ENCODE assay signal across 25 mouse cellular contexts in genomic region chr14:50973700-50974099, GRCm38 (mm10). TPM values are rescaled to one million over a fixed set of nuclear protein-coding genes. Genes with fewer than 3 reads are reported as not detected.
A peak's percentile ranks its signal among the peaks of the same experiment; 100 is the strongest.
DNase-seq lines count a peak whose midpoint lies in the region; TF ChIP-seq lines count a peak whose summit lies in the region.
"Had no signal": no experiment of that assay in that cellular context is flagged by ENCODE, and none has a peak within 500 bp of the region (broad histone marks: within the 10 kb centered on the region; RNA-seq: fewer than 3 reads in every experiment).

No protein-coding gene starts in this region.

- 0 out of 2 replicates have a peak overlapping the region, but pooled peaks have one; percentile 32 for H3K27ac ChIP-seq in kidney, adult 2 months (ENCODE audit: insufficient read depth, low read depth, low read length)
- no peak overlapping the region for H3K27ac ChIP-seq in left cerebral cortex, adult 2 months
- H3K27ac ChIP-seq: forebrain, embryonic 12.5 days; hindbrain, embryonic 12.5 days had no signal

- WGBS in kidney, adult 2 months, result 48% methylated on average over 4 of the region's 4 CpGs

- TF ChIP-seq POLR2A in kidney, adult 2 months (IDR thresholded peaks at IDR 0.05; ENCODE audit: low read depth, low read length), result no peak

- H3K4me3 ChIP-seq in kidney, adult 2 months (ENCODE audit: insufficient read depth, low read depth, low read length), result no peak overlapping the region
- H3K4me3 ChIP-seq in left cerebral cortex, adult 2 months, result no peak overlapping the region
- H3K4me3 ChIP-seq: forebrain, embryonic 12.5 days; hindbrain, embryonic 12.5 days had no signal

- no peaks in the 10 kb centered on the region for H3K36me3 ChIP-seq in kidney, adult 2 months (ENCODE audit: control insufficient read depth, insufficient read depth, low read length)
- H3K36me3 ChIP-seq: forebrain, embryonic 12.5 days; G1E; hindbrain, embryonic 12.5 days had no signal

- no peaks in the 10 kb centered on the region for H3K27me3 ChIP-seq in kidney, adult 2 months (replicated peaks; ENCODE audit: control insufficient read depth, insufficient read depth, low read length)
- H3K27me3 ChIP-seq: forebrain, embryonic 12.5 days; hindbrain, embryonic 12.5 days had no signal

- H3K4me1 ChIP-seq in kidney, adult 2 months (ENCODE audit: control insufficient read depth, insufficient read depth, low read length), result peaks cover 8% of the 10 kb centered on the region

- DNase-seq in embryo, embryonic 10.5 days (ENCODE audit: low spot score), result peak; percentile 18
- no peak for DNase-seq in embryo, embryonic 9.5 days (ENCODE audit: extremely low spot score)
- DNase-seq in kidney, adult 2 months, result peak; percentile 37
- DNase-seq in kidney, postnatal 10 days, result no peak
- peak; percentile 85 for DNase-seq in ES-CJ7 (ENCODE audit: low read depth, low spot score)
- peak; percentile 66 for DNase-seq in ZHBTc4 (ENCODE audit: low read depth, low spot score)
- DNase-seq in left cerebral cortex, postnatal 36 days (ENCODE audit: low spot score in 2 of 2), result no peak
- no peak for DNase-seq in left cerebral cortex, adult 2 months (ENCODE audit: extremely low spot score in 1 of 2, low spot score in 2 of 2)
- DNase-seq: adrenal gland, adult 2 months; adrenal gland, postnatal 25 days; cerebellum, adult 18-20 months; cerebellum, adult 9-11 months; cerebellum, postnatal 36 days; gastrocnemius, postnatal 25 days; heart, postnatal 10 days; heart, postnatal 4 days had no signal

- TF ChIP-seq CTCF in kidney, adult 2 months (conservative IDR thresholded peaks at IDR 0.05; ENCODE audit: insufficient read depth, insufficient read length, low read depth, low read length), result no peak
- TF ChIP-seq CTCF in left cerebral cortex, adult 2 months (IDR thresholded peaks at IDR 0.05), result no peak

- intact Hi-C loops in left cerebral cortex, postnatal 36 days (cut with DNase I), result no loop called here
- intact Hi-C loops in left cerebral cortex, adult 2 months (cut with DNase I), result no loop called here

RNA-seq across cellular contexts. Expression of gene Pnp2, which starts 17.9 kb away (rescaled TPM):
- polyA plus RNA-seq in kidney, adult 2 months (2012; rRNA removed), result 0.54 and 0.56 TPM in 2 replicates
- 1 to 10 TPM; 1.1 to 1.4 TPM for total RNA-seq in left cerebral cortex, postnatal 36 days (2021)
- total RNA-seq in left cerebral cortex, adult 2 months (2021), result under 1 TPM; 0.81 to 0.84 TPM
- polyA plus RNA-seq: G1E had no signal

RNA-seq across cellular contexts. Expression of gene Gm49342, which starts 29.4 kb away (rescaled TPM):
- 42.3 and 52.8 TPM in 2 replicates for polyA plus RNA-seq in kidney, adult 2 months (2012; rRNA removed)
- 10 to 100 TPM in 1 of 2 experiments, 1 to 10 TPM in 1; 10.0 to 13.0 TPM for total RNA-seq in left cerebral cortex, postnatal 36 days (2021)
- total RNA-seq in left cerebral cortex, adult 2 months (2021), result 1 to 10 TPM; 8.4 to 9.2 TPM
- total RNA-seq: G1E; granulocyte monocyte progenitor cell, adult 5-6 weeks had no signal
- polyA plus RNA-seq: forebrain, embryonic 12.5 days; forebrain, embryonic 16.5 days; heart, embryonic 14.5 days; hindbrain, embryonic 12.5 days; hindbrain, embryonic 16.5 days; intestine, postnatal 0 days had no signal

RNA-seq across cellular contexts. Expression of gene Rnase10, which starts 33.9 kb away (rescaled TPM):
- not detected in 2 replicates for polyA plus RNA-seq in kidney, adult 2 months (2012; rRNA removed)
- total RNA-seq in left cerebral cortex, postnatal 36 days (2021), result under 1 TPM; 0.20 to 0.25 TPM
- total RNA-seq in left cerebral cortex, adult 2 months (2021), result not detected
- total RNA-seq: gastrocnemius, postnatal 25 days had no signal
- polyA plus RNA-seq: adrenal gland, adult 2 months; forebrain, embryonic 12.5 days; forebrain, embryonic 16.5 days; G1E; hindbrain, embryonic 12.5 days; inflammation-experienced regulatory T-cells, adult 6 months had no signal

RNA-seq across cellular contexts. Expression of gene Pnp, which starts 42.8 kb away (rescaled TPM):
- 79.2 and 91.3 TPM in 2 replicates for polyA plus RNA-seq in kidney, adult 2 months (2012; rRNA removed)
- total RNA-seq in left cerebral cortex, postnatal 36 days (2021), result 10 to 100 TPM; 10.7 to 11.0 TPM
- 10 to 100 TPM; 11.7 to 13.3 TPM for total RNA-seq in left cerebral cortex, adult 2 months (2021)

RNA-seq across cellular contexts. Expression of gene Pip4p1, which starts 43.0 kb away (rescaled TPM):
- polyA plus RNA-seq in kidney, adult 2 months (2012; rRNA removed), result 68.1 and 79.3 TPM in 2 replicates
- 100 to 1,000 TPM in 1 of 2 experiments, 10 to 100 TPM in 1; 89.8 to 103 TPM for total RNA-seq in left cerebral cortex, postnatal 36 days (2021)
- 10 to 100 TPM; 95.6 to 98.2 TPM for total RNA-seq in left cerebral cortex, adult 2 months (2021)

Comparison
In these comparisons a context has a peak if more than half of its experiments do, and no peak if none do; other contexts are left out.
1. DNase-seq: peak in embryo, embryonic 10.5 days (single experiment), kidney, adult 2 months (single experiment), ES-CJ7 (single experiment) and ZHBTc4 (single experiment); none in embryo, embryonic 9.5 days (single experiment), kidney, postnatal 10 days (single experiment), left cerebral cortex, postnatal 36 days (0 of 2) and left cerebral cortex, adult 2 months (0 of 2).